Mouse (Mus musculus): Measurements from ENCODE around the gene Nusap1.
A peak's percentile ranks its signal among the peaks of the same experiment; 100 is the strongest.
"Not testable (repeated sequence)": the region's sequence is repeated elsewhere in the genome, so short reads cannot be mapped to it uniquely, and the experiment has no call there.

The Nusap1 gene

GRCm38 (mm10) chr2:119662220-119663182 is 44.4 kb downstream of the Nusap1 start, which contains the start of gene Ndufaf1:
TSS of gene Ndufaf1 (minus strand) at chr2:119662827.
- DNase-seq: peak; percentile 73

- not testable (repeated sequence) for DNase-seq
These were observed 47.6 kb downstream of the Nusap1 start for GRCm38 (mm10) chr2:119665744-119666143.

GRCm38 (mm10) chr2:119669010-119669409 is 50.9 kb downstream of the Nusap1 start:
- DNase-seq: no peak

GRCm38 (mm10) chr2:119674525-119675214 is 56.6 kb downstream of the Nusap1 start, which contains the start of gene Rtf1:
TSS of gene Rtf1 (plus strand) at chr2:119675068.
- peak; percentile 91 for DNase-seq

GRCm38 (mm10) chr2:119675215-119675784 is 57.2 kb downstream of the Nusap1 start:
- no peak for DNase-seq

GRCm38 (mm10) chr2:119675831-119676230 is 57.7 kb downstream of the Nusap1 start:
- no peak for DNase-seq

GRCm38 (mm10) chr2:119683706-119684105 is 65.6 kb downstream of the Nusap1 start:
- DNase-seq: no peak

GRCm38 (mm10) chr2:119692003-119692701 is 74.1 kb downstream of the Nusap1 start:
- no peak for DNase-seq

- no peak for DNase-seq
These were observed 76.7 kb downstream of the Nusap1 start for GRCm38 (mm10) chr2:119694826-119695225.

- DNase-seq: no peak
These were observed 78.0 kb downstream of the Nusap1 start for GRCm38 (mm10) chr2:119696111-119696510.

GRCm38 (mm10) chr2:119698472-119698871 is 80.4 kb downstream of the Nusap1 start:
- DNase-seq: no peak

GRCm38 (mm10) chr2:119699962-119700361 is 81.9 kb downstream of the Nusap1 start:
- DNase-seq: no peak

All from cerebellum, adult 11-12 months (tissue).